Mouse (Mus musculus) left cerebral cortex, postnatal 14 days (tissue): ENCODE measurements around the gene Pax2. TPM values are rescaled to one million over a fixed set of nuclear protein-coding genes. Genes with fewer than 3 reads are reported as not detected.

Experiments used
- DNase-seq, 2 experiments: peaks; one replicate each; pipeline ENCODE4 v3.0.0; 2021 to 2022; ENCODE audit warnings: low spot score in 2 of 2, mixed read lengths in 1 of 2
- intact Hi-C: fragments of 180-260 bp; cut with DNase I; formaldehyde crosslinking; loops from one replicate; pipeline ENCODE4 v1.15.1; 2025
- total RNA-seq, 2 experiments: library from RNA; stranded (reverse); gene quantifications; 2 replicates each; pipeline ENCODE4 v1.2.3; 2021

Gene Pax2
- total RNA-seq, 2 experiments from 2014 or later: 0.11 to 0.22 TPM

DNA sequence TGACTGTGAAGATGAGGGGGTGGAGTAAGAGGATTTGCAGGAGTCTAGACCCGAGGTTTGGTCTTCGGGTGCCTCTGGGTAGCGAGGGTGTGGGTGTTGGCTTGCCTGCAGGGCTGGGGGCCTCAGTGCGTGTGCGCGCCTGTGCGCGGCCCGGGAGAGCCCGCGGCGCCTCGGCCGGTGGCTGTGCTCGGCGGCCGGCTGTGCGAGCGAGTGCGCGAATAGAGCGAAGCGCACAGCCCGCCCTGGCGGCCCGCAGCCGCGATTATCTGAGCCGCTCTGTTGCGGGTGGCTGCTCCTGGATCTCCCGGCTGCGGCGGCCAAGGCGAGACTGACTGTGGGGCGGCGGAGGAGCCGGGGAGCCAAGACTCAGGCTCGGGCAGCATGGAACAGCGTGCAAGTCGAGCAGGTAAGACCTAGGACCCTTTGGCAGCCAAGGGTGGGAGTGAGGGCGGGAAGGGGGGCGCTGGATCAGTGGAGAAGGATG lies 9.3 kb upstream of the Pax2 start:
- DNase-seq: no peak
- intact Hi-C loops: loop anchor here (5.0 kb wide), 1 partner anchor 486 kb away; no protein-coding TSS in a partner anchor

DNA sequence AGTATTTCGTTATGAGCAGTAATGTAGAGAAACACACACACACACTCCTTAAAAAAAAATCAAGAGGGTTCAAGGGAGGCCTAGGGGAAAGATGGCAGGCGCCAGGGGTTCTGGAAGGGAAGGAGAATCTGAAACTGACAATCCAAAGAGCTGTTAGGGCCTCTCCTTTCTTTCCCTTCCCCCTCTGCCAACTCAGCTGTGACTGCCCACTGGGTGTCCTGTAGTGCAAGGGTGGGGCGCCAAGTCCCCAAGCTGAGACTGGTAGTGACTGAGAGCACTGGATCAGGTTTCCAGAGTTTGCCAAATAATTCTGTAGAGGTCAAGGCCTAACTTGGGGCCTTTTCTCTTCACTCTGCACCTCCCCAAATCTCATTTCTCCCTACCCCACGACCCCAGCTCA lies 8.4 kb upstream of the Pax2 start:
- intact Hi-C loops: loop anchor here (5.0 kb wide), 1 partner anchor 485 kb away; no protein-coding TSS in a partner anchor
- DNase-seq: no peak

DNA sequence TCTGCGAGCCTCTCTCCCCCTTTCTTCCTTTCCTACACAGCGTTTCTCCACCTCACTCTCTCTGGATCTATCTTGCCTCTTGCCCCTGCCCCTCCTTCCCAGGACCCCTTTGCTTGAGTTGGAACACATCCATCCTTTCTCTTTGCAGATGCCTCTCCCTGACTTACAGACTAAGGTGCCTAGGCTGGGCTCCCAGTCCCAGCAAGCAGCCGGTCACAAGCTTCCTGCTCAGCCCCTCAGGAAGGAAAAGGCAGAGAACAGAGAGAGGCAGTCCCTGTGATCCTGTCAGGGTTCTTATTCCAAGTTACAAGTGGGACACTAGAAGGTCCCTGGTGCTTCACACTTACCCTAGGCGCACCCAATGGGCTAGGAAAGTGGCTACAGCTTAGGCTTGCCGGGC lies 7.6 kb upstream of the Pax2 start:
- no peak for DNase-seq
- intact Hi-C loops: loop anchor here (5.0 kb wide), 1 partner anchor 484 kb away; no protein-coding TSS in a partner anchor

DNA sequence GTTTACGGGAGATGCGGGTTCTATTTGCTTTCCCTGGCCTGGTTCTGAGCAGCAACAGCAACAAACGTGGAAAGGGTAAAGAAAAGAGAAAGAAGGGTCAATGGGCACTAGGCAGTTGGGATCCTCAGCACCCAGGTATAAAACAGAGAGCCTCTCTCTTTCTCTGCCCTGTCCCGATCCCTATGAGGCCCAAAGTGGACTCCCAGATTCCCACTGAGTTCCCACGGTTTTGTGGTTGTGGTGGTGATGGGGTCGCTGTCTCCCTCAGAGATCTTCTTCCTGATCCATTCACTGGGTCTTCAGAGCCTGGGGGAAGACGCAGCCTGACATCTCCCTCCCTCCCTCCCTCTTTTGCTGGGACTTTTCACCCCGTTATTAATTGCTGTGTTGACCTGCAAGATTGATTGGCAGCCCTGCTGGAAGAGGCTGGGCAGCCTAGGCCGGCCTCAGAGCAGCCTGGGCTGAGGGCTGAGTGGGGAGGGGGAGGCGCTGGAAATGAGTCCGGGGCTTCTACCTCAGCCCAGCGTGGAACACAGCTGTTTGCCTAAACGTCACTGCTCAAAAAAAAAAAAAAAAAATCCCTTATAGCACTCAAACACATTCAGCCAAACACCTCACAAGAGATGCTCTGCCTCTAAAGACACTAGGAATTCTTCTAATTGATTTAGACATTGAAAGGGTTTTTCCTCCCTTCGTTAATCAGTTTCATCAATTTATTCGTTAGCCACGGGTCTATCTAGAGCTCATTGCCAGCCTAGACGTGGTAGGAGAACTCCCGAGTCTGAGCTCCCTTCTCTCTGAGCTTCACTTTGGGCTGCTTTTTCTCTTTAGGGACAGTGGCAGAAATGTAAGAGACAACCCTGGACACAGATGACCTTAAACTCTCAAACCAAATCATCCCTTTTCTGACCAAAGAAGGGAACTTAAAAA lies 6.5 kb upstream of the Pax2 start:
- DNase-seq: no peak
- intact Hi-C loops: loop anchor here (5.0 kb wide), 1 partner anchor 483 kb away; no protein-coding TSS in a partner anchor

DNA sequence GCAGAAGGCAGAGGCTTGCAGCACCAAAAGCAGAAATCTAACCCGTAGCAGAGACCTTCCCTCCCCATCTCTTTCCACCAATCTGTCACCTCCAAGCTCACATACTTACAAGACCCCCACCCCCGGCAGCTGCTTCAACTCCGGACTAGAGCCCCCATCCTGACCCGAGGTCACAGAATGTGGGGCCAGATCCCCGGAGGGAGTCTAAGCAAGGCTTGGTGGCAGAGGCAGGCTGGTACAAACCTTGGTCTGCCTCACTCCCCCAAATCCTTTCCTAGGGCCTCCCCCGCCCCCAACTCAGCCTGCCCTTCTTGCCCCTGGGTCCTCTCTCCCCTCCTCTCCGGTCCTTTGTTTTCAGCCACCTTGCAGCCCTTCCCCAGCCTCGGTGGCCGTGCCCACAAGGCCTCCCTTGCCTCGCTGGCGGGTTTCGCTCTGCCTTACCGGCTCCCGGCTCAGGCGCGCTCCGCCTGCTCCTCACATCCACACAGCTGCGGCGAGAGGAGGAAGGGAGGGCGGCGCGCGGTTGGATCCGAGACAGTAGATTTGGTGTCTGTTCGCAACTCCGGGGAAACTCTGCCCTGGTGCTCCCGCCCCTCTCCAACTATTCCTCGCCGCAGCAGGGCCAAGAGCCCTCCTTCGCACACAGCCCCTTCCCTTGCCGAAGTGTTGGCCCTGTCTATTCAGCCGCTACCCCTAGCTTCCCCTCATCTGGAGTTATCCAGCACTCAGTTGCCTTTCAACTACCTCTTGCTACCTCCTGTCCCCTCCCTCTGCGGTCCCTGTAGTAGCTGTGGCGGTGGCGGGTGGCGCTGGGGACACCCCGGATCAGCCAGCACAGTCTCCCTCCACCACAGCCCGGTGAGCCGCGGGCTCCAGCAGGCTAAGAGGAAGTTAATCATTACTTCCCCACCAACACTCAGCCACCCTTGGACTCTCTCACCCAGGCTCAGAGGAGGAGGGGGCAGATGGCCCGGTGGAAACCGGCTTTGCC lies 5.5 kb upstream of the Pax2 start:
- intact Hi-C loops: loop anchor here (5.0 kb wide), 2 partner anchors 83 to 137 kb away; no protein-coding TSS in a partner anchor
- no peak for DNase-seq

DNA sequence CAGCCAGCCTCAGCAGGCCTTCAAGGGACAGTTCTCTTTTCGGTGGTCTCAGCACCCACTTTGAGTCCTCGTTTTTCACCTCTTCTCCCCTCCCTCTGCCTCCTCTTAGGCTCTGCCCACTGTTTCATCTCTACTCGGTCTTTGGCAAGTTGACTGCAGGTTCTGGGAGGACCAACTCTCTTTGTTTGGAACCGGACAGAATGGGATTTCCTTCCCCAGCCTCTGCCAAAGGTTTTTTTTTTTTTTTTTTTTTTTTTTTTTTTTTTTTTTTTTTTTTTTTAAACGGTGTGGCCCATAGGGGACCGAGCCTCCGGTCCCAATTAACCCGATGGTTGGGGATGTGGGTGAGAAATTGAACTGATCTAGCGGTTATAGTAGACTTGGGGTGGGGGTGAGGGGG lies 4.8 kb upstream of the Pax2 start:
- no peak for DNase-seq
- intact Hi-C loops: loop anchor here (5.0 kb wide), 2 partner anchors 84 to 136 kb away; no protein-coding TSS in a partner anchor

DNA sequence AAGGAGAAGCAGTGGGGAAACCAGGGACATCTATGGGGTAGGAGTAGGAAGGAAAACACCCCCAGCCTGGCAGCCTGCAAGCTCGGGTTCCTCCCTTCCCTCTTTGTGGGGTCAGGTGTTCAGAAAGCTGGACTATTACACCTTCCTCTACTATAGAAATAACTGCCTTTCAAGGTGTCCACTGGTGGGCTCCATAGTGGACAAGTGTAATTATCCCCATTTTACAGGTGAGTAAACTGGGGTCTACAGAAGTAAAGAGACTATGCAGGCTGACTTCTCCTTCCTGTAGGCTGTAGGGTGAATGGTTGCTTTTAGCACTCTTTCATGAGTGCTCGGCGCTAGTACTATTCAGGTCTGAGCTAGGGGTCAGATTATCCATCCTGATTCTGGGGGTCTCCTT lies 4.3 kb upstream of the Pax2 start:
- no peak for DNase-seq

DNA sequence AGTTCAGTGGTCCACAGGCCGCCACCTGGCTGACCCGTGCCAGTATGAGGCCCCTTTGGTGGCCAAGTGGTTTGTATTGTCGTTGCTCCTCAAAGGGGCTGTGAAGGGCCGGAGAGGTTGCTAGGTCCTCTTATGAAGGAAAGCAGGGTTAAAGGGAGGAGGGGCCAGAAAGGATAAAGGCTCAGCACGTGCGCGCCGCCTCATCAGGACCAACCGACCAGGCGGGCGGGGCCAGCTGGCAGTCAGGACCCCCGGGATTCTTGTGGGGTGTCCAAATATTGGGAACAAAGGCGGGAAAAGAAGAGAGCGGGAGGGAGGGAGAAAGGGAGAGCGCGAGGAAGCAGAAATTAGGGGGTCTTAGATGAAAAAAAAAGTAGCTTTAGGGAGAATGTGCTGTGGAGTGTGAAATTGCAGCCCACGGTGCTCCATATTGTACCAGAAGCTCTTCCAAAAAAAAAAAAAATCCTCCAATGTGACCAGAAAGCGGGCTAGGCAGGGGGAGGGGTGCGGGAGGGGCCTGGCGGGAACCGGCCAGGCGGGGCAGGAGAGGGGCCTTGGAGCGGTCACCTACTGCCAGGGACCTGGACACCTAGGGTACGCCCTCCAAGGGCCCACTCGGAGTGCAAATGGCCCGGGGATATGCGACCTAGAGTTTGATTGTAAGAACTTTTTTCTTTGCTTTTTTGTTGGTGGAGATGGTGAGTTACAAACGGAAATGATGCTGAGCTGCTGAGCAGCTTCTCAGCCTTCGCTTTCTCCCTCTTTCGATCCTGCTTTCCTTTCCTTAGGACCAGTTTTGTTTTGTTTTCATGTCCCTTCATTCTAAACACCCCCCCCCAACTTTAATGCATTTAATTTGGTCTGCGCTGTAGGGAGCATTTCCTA lies 3.5 kb upstream of the Pax2 start:
- no peak for DNase-seq
- intact Hi-C loops: loop anchor here (2.0 to 5.0 kb wide), 3 partner anchors 85 to 169 kb away; no protein-coding TSS in a partner anchor

More for the DNA sequence above, 4.3 kb upstream of the Pax2 start:
- intact Hi-C loops: loop anchor here (5.0 kb wide), 2 partner anchors 84 to 136 kb away; no protein-coding TSS in a partner anchor

DNA sequence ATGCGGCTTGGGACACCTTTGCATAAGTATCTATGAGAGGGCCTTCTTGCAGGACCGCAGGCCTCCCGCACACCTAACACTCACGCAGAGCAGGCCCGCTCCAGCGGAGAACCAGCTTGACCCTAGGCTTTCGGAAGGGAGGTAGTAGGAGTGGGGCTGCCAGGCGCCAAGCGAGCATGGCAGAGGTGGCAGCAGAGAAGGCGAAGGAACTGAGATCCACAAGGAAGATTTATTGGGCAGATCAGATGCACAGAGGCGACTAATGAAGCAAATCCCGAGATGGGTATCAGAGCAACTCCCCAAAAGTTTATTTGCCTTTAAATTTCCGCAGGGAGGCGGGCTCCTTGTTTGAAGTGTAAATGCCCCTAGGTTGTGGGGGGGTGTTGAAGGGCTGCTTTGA lies 2.5 kb upstream of the Pax2 start:
- intact Hi-C loops: loop anchor here (2.0 to 5.0 kb wide), 3 partner anchors 86 to 171 kb away; no protein-coding TSS in a partner anchor

DNA sequence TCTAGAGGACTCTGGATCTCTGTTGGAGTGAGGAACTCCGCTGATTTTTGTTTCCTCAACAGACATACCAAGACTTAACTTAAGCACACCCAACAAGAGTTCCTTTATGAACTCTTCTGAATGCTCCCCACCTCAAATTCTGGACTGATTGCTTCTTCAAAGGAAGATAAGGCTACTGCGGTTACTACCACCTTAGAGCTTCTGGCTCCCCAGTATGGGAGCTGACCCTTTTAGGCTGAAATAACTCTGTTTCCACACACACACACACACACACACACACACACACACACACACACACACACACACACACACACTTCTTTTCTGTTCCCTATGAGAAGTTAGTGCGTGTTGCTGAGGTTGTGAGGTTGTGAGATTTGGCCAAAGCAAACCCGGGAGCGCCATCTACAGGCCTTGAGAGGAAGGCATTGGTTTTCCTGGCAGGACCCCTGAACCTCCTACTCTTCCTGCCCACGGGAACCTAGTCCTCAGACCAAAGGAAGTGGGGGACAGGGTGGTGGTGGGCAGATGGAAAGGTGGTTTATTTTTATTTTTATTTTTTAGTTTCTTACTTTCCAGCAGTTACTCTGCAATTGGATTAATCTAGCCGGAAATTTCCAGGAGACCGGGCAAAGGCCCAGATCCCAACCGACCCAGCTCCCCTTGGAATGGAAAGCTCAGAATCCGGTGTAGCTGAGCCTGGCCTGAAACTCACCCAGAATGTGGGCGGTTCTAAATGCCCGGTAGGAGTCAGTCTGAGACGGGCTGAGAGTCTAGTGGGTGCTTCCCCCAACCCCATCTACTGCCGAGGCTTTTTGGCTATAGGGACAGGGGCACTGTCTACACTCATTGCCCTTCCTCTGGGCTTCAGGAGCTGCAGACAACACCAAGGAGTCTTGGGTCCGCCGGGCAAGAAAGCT lies 1.1 kb upstream of the Pax2 start:
- DNase-seq: peak; percentile 44 to 48
- intact Hi-C loops: loop anchor here (5.0 kb wide), 4 partner anchors 72 to 1147 kb away; no protein-coding TSS in a partner anchor

More for the DNA sequence above, 2.5 kb upstream of the Pax2 start:
- DNase-seq: no peak

DNA sequence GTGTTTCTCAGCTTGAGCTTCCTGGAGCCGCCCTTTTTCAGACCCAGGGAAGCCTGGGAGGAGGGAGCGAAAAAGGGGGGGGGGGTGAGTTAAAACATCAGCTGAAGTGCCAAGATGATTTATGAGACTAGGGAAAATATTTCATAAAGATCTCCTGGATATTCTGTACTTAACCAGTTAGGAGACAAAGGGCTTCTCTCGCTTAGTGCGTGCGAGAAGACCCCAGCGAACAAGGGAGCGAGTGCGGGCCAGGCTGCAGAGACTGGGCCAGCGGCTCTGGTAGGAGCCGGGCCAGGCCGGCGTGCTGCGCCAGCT lies 510 bp upstream of the Pax2 start:
- intact Hi-C loops: loop anchor here (5.0 kb wide), 2 partner anchors 73 to 1148 kb away; no protein-coding TSS in a partner anchor
- no peak for DNase-seq

DNA sequence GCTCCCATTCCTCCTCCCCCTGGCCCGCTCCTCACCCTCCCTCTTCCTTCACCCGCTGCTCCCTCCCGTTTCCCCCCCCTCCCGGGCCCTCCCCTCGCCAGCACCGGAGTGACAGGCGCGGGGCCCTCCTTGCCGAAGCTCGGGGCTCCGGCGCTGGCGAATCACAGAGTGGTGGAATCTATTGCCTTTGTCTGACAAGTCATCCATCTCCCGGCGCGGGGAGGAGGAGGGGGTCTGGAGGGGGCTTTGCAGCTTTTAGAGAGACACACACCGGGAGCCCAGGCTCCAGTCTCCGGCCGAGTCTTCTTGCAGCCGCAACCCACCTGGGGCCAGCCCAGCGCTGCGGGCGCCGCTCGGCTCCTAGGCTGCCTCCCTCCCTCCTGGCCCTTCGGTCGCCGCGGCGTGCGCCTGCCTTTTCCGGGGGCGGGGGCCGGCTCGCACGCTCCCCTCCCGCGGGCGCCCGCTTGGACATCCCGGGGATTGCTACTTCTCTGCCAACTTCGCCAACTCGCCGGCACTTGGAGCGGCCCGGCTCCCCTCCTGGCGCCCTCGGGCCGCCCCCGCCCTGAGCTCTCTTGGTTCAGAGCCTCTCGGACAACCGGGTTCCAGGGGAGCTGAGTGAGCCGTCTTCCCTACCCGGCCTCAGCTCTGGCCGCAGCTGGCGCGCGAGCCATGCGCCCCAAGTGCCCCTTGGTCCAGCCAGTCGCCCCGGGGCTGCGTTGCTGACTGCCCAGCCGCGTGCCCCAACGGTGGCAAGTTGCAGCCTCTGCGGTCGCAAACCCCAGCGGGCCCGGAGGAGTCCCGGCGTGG lies 781 bp downstream of the Pax2 start:
- intact Hi-C loops: loop anchor here (5.0 kb wide), 2 partner anchors 74 to 1149 kb away; no protein-coding TSS in a partner anchor
- no peak for DNase-seq

DNA sequence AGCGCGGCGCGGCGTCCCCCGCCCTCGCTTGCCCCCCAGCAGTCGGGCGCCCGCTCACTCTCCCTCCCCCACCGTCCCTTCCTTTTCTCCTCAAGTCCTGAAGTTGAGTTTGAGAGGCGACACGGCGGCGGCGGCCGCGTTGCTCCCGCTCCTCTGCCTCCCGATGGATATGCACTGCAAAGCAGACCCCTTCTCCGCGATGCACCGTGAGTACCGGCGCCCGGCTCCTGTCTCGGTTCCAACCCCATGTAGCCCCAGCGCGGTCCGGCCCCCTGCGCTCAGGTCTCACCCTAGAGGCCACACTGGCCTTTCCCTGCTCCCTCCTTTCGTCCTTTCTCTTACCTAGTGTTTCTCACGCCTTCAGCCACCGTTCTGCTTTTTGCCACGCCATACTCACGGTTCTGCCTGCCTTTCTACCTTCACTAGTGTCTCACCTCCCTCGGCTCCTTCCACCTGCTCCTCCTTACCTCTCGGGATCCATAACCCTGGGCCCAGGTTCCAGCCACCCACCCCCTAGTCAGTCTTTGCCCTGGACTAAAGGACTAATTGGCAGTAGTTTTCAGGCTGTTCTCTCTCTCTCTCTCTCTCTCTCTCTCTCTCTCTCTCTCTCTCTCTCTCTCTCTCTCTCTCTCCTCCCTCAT lies 1.5 kb downstream of the Pax2 start:
- intact Hi-C loops: loop anchor here (5.0 kb wide), 2 partner anchors 75 to 1150 kb away; no protein-coding TSS in a partner anchor

DNA sequence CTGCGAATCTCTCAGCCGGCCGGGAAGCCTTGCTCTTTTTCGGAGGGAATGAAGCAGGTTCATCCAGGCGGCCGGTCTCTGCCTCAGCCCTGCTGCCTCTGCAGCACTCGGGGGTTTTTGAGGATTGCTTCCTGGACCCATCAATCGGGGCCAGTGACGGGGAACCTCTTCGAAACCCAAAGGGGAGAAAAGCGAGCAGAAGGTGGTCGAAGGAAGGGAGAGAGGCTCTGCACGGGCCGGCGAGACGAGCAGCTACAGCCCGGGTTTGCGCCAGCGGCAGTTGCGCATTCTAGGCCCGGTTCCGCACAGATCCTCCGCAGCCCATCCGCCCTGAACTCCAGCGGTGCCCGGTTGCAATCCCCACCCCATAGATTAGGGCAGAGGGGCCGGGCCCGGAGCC lies 3.0 kb downstream of the Pax2 start:
- intact Hi-C loops: loop anchor here (5.0 kb wide), 2 partner anchors 77 to 1152 kb away; no protein-coding TSS in a partner anchor
- DNase-seq: no peak

More for the DNA sequence above, 1.5 kb downstream of the Pax2 start:
- DNase-seq: no peak

DNA sequence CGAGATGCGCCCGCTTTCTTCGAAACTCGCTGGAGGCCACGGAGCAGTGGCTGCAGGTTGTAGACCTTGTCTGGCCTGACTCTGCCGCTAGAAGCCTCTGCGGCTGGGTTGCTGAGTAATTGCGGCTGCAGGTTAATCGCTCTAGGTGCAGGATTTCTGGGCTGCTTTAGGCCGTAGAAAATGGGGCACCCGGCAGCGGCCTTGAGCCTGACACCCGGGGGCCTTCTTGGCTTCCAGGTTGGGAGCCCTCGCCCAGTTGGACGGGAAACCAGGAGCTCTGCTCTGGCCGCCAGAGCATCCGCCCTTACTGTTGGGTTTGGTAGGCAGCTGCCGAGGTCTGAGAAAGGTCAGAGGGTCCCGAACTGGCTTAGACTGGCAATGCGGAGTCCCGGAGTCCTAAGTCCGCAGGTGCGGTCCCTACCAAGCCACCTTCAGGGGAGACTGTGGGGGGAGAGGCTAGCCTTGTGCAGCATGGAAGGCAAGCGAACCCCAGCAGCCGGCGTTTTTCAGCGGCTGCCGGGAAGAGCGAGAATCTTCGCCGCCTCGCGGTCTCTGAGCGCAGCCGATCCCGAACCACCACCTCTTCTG lies 3.8 kb downstream of the Pax2 start:
- intact Hi-C loops: loop anchor here (5.0 kb wide), 2 partner anchors 77 to 1152 kb away; no protein-coding TSS in a partner anchor
- DNase-seq: no peak
